Mouse (Mus musculus): ENCODE data around the gene Vegfa.

GRCm38 (mm10) chr17:45999366-45999940 lies 32.7 kb downstream of the Vegfa start:
- TF ChIP-seq CTCF (IDR thresholded peaks at IDR 0.05; ENCODE audit: extremely low read depth, insufficient read depth, insufficient read length, insufficient replicate concordance) (no peak), POLR2A (IDR thresholded peaks at IDR 0.05; ENCODE audit: low read depth, low read length) (no peak)

All from spleen, adult 2 months (tissue).